Mouse (Mus musculus): Measurements from ENCODE around the gene Ptk6. TPM values are rescaled to one million over a fixed set of nuclear protein-coding genes. Genes with fewer than 3 reads are reported as not detected.

The Ptk6 gene
- polyA plus RNA-seq, 1 experiment from 2014 or later = 0.04 TPM

GRCm38 (mm10) chr2:181147546-181148317 is 54.9 kb downstream of the Ptk6 start:
- H3K27ac ChIP-seq = no peak overlapping the region
- WGBS (ENCODE audit: insufficient replicate concordance) = 2% methylated on average over 61 of the region's 61 CpGs
- no peaks in the 10 kb centered on the region for H3K36me3 ChIP-seq
- H3K4me2 ChIP-seq = peak overlapping the region; percentile 67
- 0 out of 2 replicates have a peak, but pooled peaks cover 5% of the 10 kb centered on the region for H3K4me1 ChIP-seq
- H3K9ac ChIP-seq = no peak overlapping the region
- peak overlapping the region; percentile 44 for H3K4me3 ChIP-seq
- H3K9me3 ChIP-seq (replicated peaks) = no peaks in the 10 kb centered on the region
- peaks cover 80% of the 10 kb centered on the region for H3K27me3 ChIP-seq (replicated peaks)
- ATAC-seq = no peak

- Histone ChIP-seq H3K27me3 (replicated peaks) (peaks cover 76% of the 10 kb centered on the region), H3K36me3 (no peaks in the 10 kb centered on the region), H3K4me2 (no peak overlapping the region), H3K4me3 (no peak overlapping the region), H3K27ac (no peak overlapping the region), H3K9ac (no peak overlapping the region), H3K9me3 (replicated peaks) (no peaks in the 10 kb centered on the region), H3K4me1 (0 out of 2 replicates have a peak, but pooled peaks cover 5% of the 10 kb centered on the region)
- ATAC-seq = no peak
- 37% methylated on average over 4 of the region's 4 CpGs for WGBS (ENCODE audit: insufficient replicate concordance)
Observed at GRCm38 (mm10) chr2:181146976-181147545, 55.5 kb downstream of the Ptk6 start.

- 0 out of 2 replicates have a peak, but pooled peaks cover 5% of the 10 kb centered on the region for H3K4me1 ChIP-seq
- H3K4me2 ChIP-seq = no peak overlapping the region
- no peaks in the 10 kb centered on the region for H3K9me3 ChIP-seq (replicated peaks)
- H3K9ac ChIP-seq = no peak overlapping the region
- H3K27me3 ChIP-seq (replicated peaks) = peaks cover 54% of the 10 kb centered on the region
- WGBS (ENCODE audit: insufficient replicate concordance) = 53% methylated on average over 2 of the region's 2 CpGs
- no peak for ATAC-seq
- H3K27ac ChIP-seq = no peak overlapping the region
- H3K36me3 ChIP-seq = no peaks in the 10 kb centered on the region
- H3K4me3 ChIP-seq = no peak overlapping the region
Observed at GRCm38 (mm10) chr2:181144675-181145074, 57.9 kb downstream of the Ptk6 start.

Other genes with a start within 250 kb of the Ptk6 start
- gene Nkain4, start 248.1 kb downstream of the Ptk6 start, polyA plus RNA-seq (2016; fragmentation: Nextera tagmentation; extraction: Ambion mirVana) = 2.4 and 3.4 TPM in 2 replicates
- gene Arfgap1, start 235.6 kb downstream of the Ptk6 start, polyA plus RNA-seq (2016; fragmentation: Nextera tagmentation; extraction: Ambion mirVana) = 47.4 and 47.6 TPM in 2 replicates
- 0.15 and 0.23 TPM in 2 replicates for gene Col20a1, start 216.3 kb downstream of the Ptk6 start, polyA plus RNA-seq (2016; fragmentation: Nextera tagmentation; extraction: Ambion mirVana)
- gene Chrna4, start 159.2 kb downstream of the Ptk6 start, polyA plus RNA-seq (2016; fragmentation: Nextera tagmentation; extraction: Ambion mirVana) = 0.29 and 0.54 TPM in 2 replicates
- 0.08 and 0.26 TPM in 2 replicates for gene Kcnq2, start 67.5 kb downstream of the Ptk6 start, polyA plus RNA-seq (2016; fragmentation: Nextera tagmentation; extraction: Ambion mirVana)
- not detected in 2 replicates for gene Eef1a2, start 45.8 kb downstream of the Ptk6 start, polyA plus RNA-seq (2016; fragmentation: Nextera tagmentation; extraction: Ambion mirVana)
- gene Ppdpf, start 15.5 kb downstream of the Ptk6 start, polyA plus RNA-seq (2016; fragmentation: Nextera tagmentation; extraction: Ambion mirVana) = 114 and 115 TPM in 2 replicates
- 0.07 and 0.29 TPM in 2 replicates for gene Srms, start 10.4 kb upstream of the Ptk6 start, polyA plus RNA-seq (2016; fragmentation: Nextera tagmentation; extraction: Ambion mirVana)
- gene Fndc11, start 17.2 kb upstream of the Ptk6 start, polyA plus RNA-seq (2016; fragmentation: Nextera tagmentation; extraction: Ambion mirVana) = 0.11 and 0.26 TPM in 2 replicates
- gene Helz2, start 39.2 kb upstream of the Ptk6 start, polyA plus RNA-seq (2016; fragmentation: Nextera tagmentation; extraction: Ambion mirVana) = 1.7 and 1.8 TPM in 2 replicates
- gene Gmeb2, start 85.2 kb upstream of the Ptk6 start, polyA plus RNA-seq (2016; fragmentation: Nextera tagmentation; extraction: Ambion mirVana) = 13.0 and 14.4 TPM in 2 replicates
- 0.18 TPM in 1 of 2 replicates, not detected in the other for gene Stmn3, start 111.7 kb upstream of the Ptk6 start, polyA plus RNA-seq (2016; fragmentation: Nextera tagmentation; extraction: Ambion mirVana)
- gene Rtel1, start 117.0 kb upstream of the Ptk6 start, polyA plus RNA-seq (2016; fragmentation: Nextera tagmentation; extraction: Ambion mirVana) = 39.8 and 40.4 TPM in 2 replicates
- gene Zgpat, start 162.1 kb upstream of the Ptk6 start, polyA plus RNA-seq (2016; fragmentation: Nextera tagmentation; extraction: Ambion mirVana) = 22.6 and 23.9 TPM in 2 replicates
- gene Arfrp1, start 162.6 kb upstream of the Ptk6 start, polyA plus RNA-seq (2016; fragmentation: Nextera tagmentation; extraction: Ambion mirVana) = 34.4 and 36.7 TPM in 2 replicates
- 10.3 and 12.1 TPM in 2 replicates for gene Lime1, start 177.3 kb upstream of the Ptk6 start, polyA plus RNA-seq (2016; fragmentation: Nextera tagmentation; extraction: Ambion mirVana)

All from liver, embryonic 12.5 days (tissue).